Mouse (Mus musculus) gastrocnemius, adult 18-20 months (tissue): ENCODE measurements around the gene Gm17720. TPM values are rescaled to one million over a fixed set of nuclear protein-coding genes. Genes with fewer than 3 reads are reported as not detected.

Source experiments
- DNase-seq: peaks from one replicate; pipeline ENCODE4 v3.0.0; 2021; ENCODE audit warnings: low spot score
- long read RNA-seq, 2 experiments: library from polyadenylated mRNA; stranded (forward); transcript quantifications; one replicate each; pipeline ENCODE4 v2.0.0; 2021
- total RNA-seq, 2 experiments: library from RNA; stranded (reverse); gene quantifications; 2 replicates each; pipeline ENCODE4 v1.2.3; 2021

The Gm17720 gene
- total RNA-seq: not detected
- long read RNA-seq, experiment 1: 0 reads
- long read RNA-seq, experiment 2: 0 reads

GRCm38 (mm10) chr8:110102653-110103052 is at the start of gene Gm17720:
Gene Gm17720 (minus strand): TSS chr8:110102753.
- no peak for DNase-seq

GRCm38 (mm10) chr8:110145538-110145937 is 43.0 kb upstream of the Gm17720 start:
- peak; percentile 26 for DNase-seq

GRCm38 (mm10) chr8:110140770-110141169 is 38.2 kb upstream of the Gm17720 start:
- no peak for DNase-seq

DNA sequence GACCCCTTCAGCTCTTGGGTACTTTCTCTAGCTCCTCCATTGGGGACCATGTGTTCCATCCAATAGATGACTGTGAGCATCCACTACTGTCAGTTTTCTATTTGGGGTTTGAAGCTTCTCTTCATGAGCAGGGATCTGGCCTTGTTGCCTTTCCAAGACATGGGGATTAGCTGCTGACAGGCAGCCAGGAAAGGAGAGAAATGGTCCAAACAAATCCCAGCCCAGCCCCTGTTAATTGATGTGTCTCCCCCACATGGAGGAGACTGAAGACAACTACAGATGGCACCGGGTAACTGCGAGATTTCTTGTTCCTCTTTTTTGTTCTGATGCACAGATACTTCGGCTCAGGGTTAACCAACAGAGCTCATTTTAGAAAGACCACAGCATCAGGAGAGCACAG is 37.6 kb upstream of the Gm17720 start:
- DNase-seq: no peak

GRCm38 (mm10) chr8:110135515-110135914 is 33.0 kb upstream of the Gm17720 start:
- DNase-seq: peak; percentile 9

GRCm38 (mm10) chr8:110134236-110134635 is 31.7 kb upstream of the Gm17720 start:
- DNase-seq: no peak

GRCm38 (mm10) chr8:110130537-110130936 is 28.0 kb upstream of the Gm17720 start:
- peak; percentile 61 for DNase-seq

GRCm38 (mm10) chr8:110119715-110120114 is 17.2 kb upstream of the Gm17720 start:
- DNase-seq: no peak

DNA sequence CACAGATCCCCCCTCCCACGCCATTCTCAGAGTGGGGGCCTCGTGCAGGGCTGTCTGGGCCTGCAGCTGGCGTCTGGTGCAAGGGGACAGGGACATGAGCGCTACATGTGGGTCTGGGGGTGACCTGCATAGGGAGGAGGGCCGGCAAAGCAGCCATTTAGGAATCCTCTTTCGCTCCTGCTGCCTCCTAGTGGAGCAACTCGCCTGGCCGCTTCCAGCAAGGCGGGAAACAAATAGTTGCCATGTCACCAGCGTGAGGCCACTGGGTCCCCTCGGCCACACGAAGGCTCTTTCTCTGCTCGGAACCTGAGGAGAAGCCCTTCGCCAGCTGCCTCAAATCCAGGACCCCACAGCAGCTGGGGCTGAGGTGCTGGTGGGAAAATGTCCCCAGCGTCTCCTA is 877 bp downstream of the Gm17720 start:
- no peak for DNase-seq

- no peak for DNase-seq
Measured at GRCm38 (mm10) chr8:110100907-110101306, 1.6 kb downstream of the Gm17720 start, which contains the start of gene Gm21964. Gene Gm21964 (plus strand): TSS chr8:110101207.

GRCm38 (mm10) chr8:110091869-110092268 is 10.7 kb downstream of the Gm17720 start:
- peak; percentile 16 for DNase-seq

DNA sequence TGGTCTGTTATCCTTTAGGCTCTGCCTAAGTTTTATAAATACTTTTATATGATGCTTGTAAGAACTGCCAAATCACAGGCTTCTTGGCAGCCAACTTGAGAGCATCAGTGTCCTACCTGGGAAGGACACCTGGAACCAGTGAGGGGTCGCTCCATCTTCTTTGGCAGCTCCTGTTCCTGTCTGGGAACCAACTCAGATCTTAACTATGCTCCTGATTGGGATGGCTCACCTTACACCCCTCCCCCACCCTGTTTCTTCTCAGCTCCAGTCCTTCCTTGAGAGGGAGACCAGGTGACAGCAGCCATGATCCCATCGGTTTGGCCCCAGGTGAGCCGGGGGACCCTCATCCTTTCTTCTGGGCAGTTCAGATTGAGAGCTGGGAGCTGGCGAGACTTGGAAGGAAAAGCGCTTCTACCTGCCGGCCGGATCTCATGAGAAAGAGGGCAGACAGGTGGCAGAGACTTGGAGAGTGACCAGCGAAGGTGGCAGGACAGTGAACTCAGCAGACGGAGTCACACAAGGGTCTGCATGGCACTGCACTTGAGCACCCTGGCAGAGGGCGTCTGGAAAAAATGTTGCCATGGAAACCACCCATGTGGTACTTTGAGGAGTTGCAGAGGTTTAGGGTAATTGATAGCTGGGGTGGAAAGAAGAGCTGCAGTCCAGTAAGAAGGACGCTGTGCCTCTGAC is 20.0 kb downstream of the Gm17720 start:
- no peak for DNase-seq

DNA sequence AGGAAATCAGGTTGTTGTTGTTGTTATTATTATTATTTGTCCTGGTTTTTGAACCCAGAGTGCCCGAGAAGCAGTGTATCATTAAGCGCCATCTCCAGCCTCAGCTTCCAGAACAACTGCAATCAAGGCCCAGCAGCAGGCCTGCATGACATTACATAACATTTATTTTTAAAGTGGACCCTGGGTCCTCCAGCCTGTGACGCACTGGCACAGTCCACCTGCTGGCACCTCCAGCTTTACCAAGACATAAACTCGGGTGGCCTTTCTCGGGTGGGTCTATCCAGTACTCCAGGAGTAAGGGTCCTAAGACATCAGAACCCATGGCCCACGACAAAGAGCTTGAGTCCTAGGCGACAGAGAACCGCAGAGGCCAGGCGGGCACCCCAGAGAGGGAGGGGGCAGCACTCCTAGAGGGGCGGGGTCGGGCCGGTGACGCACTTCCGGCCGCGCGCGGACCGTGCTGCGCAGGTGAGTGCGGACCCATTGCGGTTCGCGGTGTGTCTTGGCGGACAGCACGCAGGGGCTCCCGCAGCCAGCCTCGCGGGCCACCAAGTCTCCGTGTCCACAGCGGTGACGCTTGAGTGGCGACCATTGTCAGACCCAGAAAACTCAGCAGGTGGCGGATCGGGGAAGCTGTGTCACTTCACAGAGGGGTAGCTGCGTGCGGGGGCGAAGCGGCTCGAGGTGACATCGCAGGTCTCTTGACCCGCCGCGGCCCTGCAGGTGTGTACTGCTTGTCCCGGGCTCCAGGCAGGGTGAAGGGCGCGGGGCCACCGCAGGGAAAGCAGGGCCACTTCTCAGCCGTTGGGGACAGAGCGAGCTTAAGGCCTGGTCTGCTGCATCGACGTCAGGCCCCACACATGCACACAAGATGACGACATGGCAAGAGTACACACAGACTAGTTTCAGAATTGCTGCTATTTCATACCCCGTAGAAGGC is 23.0 kb downstream of the Gm17720 start, which contains the start of gene Zfp612:
TSS of gene Zfp612 (plus strand) at position 465 of the 940 bp plus-strand sequence.
- DNase-seq: peak; percentile 55

DNA sequence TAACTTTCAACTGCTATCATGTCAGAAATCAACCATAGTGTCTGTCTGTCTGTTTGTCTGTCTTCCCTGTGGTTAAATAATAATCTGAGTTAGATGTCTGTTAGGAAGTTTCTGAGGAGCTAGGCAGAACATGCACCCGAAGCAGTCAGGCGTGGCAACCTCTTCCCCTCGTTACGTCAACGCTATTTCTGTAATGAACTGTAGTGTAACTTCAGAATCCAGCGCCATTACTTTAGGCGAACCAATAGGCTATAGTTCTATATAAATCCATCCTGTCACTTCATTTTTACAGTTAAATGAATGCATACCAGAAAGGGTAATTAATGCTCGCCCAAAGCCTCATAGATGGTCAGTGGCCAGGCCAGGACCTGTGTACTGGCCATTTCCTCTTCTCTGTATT is 28.1 kb downstream of the Gm17720 start:
- no peak for DNase-seq

DNA sequence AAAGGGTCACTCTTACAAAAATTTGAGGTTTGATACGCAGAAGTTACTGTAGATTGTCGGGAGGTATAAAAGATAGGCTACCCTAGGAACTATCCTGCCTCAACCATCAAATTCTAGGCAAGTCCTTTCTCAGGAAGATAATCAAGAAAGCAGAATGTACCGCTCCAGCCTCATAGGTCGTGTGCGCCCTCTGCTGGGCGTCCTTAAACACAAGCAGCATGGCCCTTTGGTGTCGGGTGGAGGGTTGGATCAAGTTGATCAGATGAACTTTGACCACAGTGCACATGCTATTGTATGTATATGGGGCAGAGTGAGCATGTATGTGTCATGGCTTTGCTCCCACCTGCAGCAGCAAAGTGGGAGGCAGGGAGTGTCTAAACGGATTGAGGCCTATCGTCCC is 31.0 kb downstream of the Gm17720 start:
- DNase-seq: peak; percentile 20

DNA sequence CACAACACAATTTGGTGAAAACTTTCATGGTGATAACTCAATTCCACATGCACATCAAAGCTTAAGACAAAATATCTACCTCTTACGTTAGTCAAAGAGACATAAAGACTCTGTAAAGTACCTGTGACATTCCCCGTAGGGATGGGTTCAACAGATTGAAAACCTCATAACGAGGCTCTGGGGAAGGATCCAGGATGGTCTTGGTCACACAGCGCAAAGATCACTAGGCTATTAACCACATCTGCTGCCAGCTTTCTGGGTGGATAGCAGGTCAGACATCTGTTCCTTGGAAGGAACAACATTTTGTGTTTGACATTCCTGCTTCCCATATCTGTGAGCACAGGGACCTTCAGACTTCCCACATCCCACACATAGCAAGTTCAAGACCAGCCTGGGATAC is 32.8 kb downstream of the Gm17720 start:
- DNase-seq: no peak

DNA sequence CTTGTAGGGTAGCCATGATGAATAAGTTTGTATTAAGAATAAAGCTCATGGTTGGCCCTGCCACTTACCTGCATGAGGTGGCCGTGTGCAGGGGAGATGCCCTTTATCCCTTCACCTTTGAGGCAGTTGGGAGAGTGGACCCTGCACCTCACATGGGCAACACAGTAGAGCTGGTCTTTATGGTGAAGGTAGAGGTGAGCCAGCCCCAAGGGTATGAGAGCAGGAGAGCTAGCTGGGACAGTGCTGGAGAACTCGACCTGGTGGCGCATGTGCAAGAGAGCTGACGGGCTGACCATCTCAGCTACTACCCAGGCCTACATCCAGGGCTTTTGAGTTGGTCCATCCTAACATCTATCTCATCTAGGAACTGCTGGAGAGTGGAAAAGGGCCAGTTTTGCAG is 36.9 kb downstream of the Gm17720 start:
- DNase-seq: no peak

DNA sequence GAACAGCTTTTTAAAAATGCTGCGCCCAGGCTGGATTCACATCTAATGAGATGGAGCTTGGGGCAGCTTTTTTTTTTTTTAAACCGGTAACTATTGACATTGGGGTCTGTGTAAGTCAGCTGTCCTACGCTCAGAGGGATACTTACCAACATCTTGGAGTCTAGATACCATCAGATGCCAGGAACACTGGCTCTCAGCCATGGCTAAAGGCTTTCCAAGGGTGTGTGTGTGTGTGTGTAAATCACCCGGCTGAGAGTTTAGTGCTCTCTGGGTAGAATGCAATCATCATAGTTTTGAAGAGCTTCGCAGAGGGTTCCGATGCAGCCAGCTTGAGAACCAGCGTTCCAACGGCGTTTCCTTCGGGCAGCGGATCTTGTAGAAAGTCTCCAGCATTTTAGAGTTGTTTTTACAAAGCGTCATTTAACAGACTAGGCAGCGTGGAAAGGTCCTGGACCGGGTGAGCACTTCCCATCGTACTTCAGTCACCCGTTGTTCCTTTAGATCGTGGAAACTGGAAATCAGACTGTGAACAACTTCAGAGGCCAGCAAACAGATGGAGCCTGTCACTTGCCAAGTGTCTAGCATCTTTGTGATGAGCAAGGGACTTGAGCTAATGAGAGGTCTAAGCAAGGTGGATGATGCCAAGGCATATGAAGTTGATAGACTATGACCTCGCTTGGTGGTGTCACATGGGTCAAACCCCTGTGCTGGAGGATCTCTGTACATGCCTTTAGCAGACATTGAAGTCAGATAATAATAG is 37.8 kb downstream of the Gm17720 start:
- DNase-seq: no peak

DNA sequence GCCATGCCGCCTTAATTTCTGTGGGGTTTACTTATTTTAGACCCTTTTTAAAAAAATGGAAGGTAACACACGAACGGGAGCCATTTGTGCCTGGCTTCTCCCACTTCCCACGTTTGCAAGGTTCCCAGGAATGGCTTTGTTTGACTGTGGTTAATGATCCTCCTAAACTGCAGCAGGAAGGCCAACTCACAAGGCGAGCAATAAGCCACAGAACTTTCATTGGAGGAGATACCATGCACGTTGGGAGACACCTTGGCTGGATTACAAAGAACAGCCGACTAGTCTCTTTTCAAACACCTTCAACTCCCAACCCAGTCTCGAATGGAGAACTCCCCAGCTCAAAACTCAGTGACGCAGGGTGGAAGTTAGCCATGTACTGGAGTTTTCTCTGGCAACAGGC is 38.4 kb downstream of the Gm17720 start:
- no peak for DNase-seq

DNA sequence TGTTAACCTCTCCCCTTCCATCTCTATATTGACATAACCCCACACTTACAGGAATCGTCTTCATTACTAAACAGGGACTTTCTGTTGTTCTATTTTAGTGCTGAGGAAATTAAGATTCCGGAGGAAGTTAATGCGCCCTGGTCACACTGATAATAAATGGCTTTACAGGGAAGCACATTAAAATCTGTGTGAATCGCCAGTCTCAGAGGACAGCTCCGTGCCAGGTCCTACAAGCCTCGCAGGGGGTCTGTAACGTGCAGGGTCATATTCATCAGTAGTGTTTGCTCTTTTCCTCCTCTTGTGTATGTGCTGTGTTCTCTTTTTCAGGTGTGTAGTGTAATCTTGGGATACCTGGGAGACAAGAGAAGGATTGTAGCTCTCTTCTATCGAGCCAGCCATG is 44.3 kb downstream of the Gm17720 start:
- DNase-seq: no peak

DNA sequence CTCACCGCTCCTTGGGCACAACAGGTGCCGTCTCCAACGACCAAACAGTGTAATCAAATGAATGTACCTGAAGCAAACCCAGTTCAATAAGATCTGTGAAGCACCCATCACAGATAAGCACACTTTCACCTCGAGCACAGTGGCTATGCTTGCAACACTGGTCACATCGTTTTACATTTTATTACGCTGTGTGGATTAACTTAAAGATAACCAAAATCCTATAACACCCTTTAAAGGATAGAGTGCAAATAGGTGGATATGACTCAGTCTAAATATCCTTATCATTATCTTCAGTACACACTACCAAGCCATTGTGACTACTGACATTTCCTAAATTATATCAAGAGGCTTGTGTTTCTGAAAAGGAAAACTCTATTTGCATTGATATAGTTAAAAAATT is 51.3 kb downstream of the Gm17720 start:
- no peak for DNase-seq

DNA sequence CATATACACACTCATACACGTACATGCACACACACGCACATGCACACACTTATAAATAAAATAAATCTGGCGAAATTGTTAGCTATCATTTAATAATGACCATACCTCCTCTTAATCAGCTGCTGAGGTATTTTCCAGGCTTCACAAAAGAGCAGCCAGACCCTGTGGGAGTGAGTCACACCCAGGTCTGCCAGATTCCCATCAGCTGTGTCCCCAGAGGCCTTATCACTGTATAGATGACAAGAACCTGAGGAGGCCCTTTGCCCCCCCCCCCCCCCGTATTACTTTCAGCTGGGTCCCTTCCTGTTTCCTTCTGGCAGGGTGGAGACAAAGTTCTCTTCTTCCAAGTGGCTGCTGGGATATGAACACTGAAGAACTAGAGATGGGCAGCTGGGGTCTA is 62.0 kb downstream of the Gm17720 start:
- no peak for DNase-seq
